Mouse (Mus musculus) natural killer cell, adult 2 months (primary cell): ENCODE results near the gene Gpx1.
"Not testable (repeated sequence)": the region's sequence is repeated elsewhere in the genome, so short reads cannot be mapped to it uniquely, and the experiment has no call there.

ENCODE experiments used
- DNase-seq, 2 experiments: peaks; one replicate each; pipeline ENCODE4 v3.0.0; 2022; ENCODE audit warnings: low spot score in 2 of 2

Gpx1 gene

GRCm38 (mm10) chr9:108338886-108339781 lies at the start of gene Gpx1:
Gene Gpx1, plus strand, starts transcription at chr9:108338903.
- DNase-seq = peak; percentile 85 to 88

GRCm38 (mm10) chr9:108289347-108289746 lies 49.4 kb upstream of the Gpx1 start:
- DNase-seq = no peak

- peak; percentile 86 to 87 for DNase-seq
These were observed 48.5 kb upstream of the Gpx1 start, which contains the start of gene Nicn1 for GRCm38 (mm10) chr9:108290016-108290750. Gene Nicn1, plus strand, starts transcription at chr9:108290429.

GRCm38 (mm10) chr9:108290773-108291172 lies 47.9 kb upstream of the Gpx1 start:
- DNase-seq = no peak

- DNase-seq = no peak
These were observed 42.0 kb upstream of the Gpx1 start, which contains the start of gene Amt for GRCm38 (mm10) chr9:108296453-108297355. Gene Amt, plus strand, starts transcription at chr9:108296853.

- no peak for DNase-seq
These were observed 36.9 kb upstream of the Gpx1 start for GRCm38 (mm10) chr9:108301853-108302252.

GRCm38 (mm10) chr9:108304716-108305115 lies 34.0 kb upstream of the Gpx1 start:
- DNase-seq = no peak

- DNase-seq = no peak
These were observed 33.5 kb upstream of the Gpx1 start for GRCm38 (mm10) chr9:108305170-108305569.

GRCm38 (mm10) chr9:108305629-108306520 lies 32.8 kb upstream of the Gpx1 start, which contains the start of the genes Rhoa and Tcta:
Gene Rhoa, plus strand, starts transcription at chr9:108306129.
Gene Tcta, minus strand, starts transcription at chr9:108306160.
- peak; percentile 99 for DNase-seq

- DNase-seq = peak; percentile 75 to 85
These were observed 32.1 kb upstream of the Gpx1 start for GRCm38 (mm10) chr9:108306571-108306980.

GRCm38 (mm10) chr9:108307021-108307807 lies 31.5 kb upstream of the Gpx1 start:
- DNase-seq = peak in 1 of 2 experiments; percentile 23

GRCm38 (mm10) chr9:108308141-108308540 lies 30.6 kb upstream of the Gpx1 start:
- DNase-seq = no peak

GRCm38 (mm10) chr9:108317572-108317971 lies 21.1 kb upstream of the Gpx1 start:
- no peak for DNase-seq

- no peak for DNase-seq
These were observed 20.2 kb upstream of the Gpx1 start for GRCm38 (mm10) chr9:108318462-108318861.

GRCm38 (mm10) chr9:108322054-108322453 lies 16.6 kb upstream of the Gpx1 start:
- not testable (repeated sequence) for DNase-seq

GRCm38 (mm10) chr9:108324784-108325183 lies 13.9 kb upstream of the Gpx1 start:
- DNase-seq = no peak

GRCm38 (mm10) chr9:108325811-108326210 lies 12.9 kb upstream of the Gpx1 start:
- no peak for DNase-seq

- no peak for DNase-seq
These were observed 704 bp upstream of the Gpx1 start for GRCm38 (mm10) chr9:108337848-108338550.

- no peak for DNase-seq
These were observed 185 bp upstream of the Gpx1 start for GRCm38 (mm10) chr9:108338551-108338885.
